Mouse (Mus musculus) hindbrain, embryonic 14.5 days (tissue): ENCODE measurements at regions not wholly inside any gene's neighbourhood (a gene's known extent, or its start where the extent isn't known, plus 50 kb on each side); places are given as distances from the start of the nearest gene placed in this dataset.

ENCODE experiments used
- ATAC-seq: fragments of 200-750 bp; cut with Nextera tagmentation; 2 replicates; pipeline ENCODE4 v1.8.0; 2017; ENCODE audit warnings: moderate number of reproducible peaks, mild to moderate bottlenecking, moderate TSS enrichment, moderate library complexity; ENCODE audit not compliant: low FRiP score
- DNase-seq: peaks from one replicate; pipeline ENCODE4 v3.0.0-alpha.2; 2015; ENCODE audit warnings: low spot score
- H3K27ac ChIP-seq: fragments of 300-500 bp; sonication (generic); 2 replicates; pipeline ENCODE4 v1.5.1; 2014; ENCODE audit warnings: mild to moderate bottlenecking, moderate library complexity
- H3K27me3 ChIP-seq: fragments of 300-500 bp; sonication (generic); 2 replicates; pipeline ENCODE4 v1.6.1; 2014; ENCODE audit warnings: mild to moderate bottlenecking, low read length, mixed read lengths; ENCODE audit not compliant: control insufficient read depth, insufficient read depth
- H3K36me3 ChIP-seq: fragments of 300-500 bp; sonication (generic); replicated peaks from 2 replicates; pipeline ENCODE4 v1.6.1; 2014; ENCODE audit not compliant: control insufficient read depth, insufficient read depth
- H3K4me1 ChIP-seq: fragments of 300-500 bp; sonication (generic); replicated peaks from 2 replicates; pipeline ENCODE4 v1.6.1; 2014; ENCODE audit warnings: antibody characterized with exemption, low read length, mixed read lengths; ENCODE audit not compliant: control insufficient read depth, insufficient read depth
- H3K4me2 ChIP-seq: fragments of 300-500 bp; sonication (generic); replicated peaks from 2 replicates; pipeline ENCODE4 v1.6.1; 2014; ENCODE audit warnings: mild to moderate bottlenecking, moderate library complexity
- H3K4me3 ChIP-seq: fragments of 300-500 bp; sonication (generic); replicated peaks from 2 replicates; pipeline ENCODE4 v1.5.1; 2014; ENCODE audit warnings: mild to moderate bottlenecking, low read length
- H3K9ac ChIP-seq: fragments of 300-500 bp; sonication (generic); 2 replicates; pipeline ENCODE4 v1.6.1; 2014
- H3K9me3 ChIP-seq: fragments of 300-500 bp; sonication (generic); 2 replicates; pipeline ENCODE4 v1.6.1; 2016; ENCODE audit warnings: low read length; ENCODE audit not compliant: control insufficient read depth
- WGBS: fragments of 180-500 bp; shearing (Covaris S2); extraction: QIAGEN DNeasy Blood & Tissue Kit; methylation state at CpG from one replicate; pipeline ENCODE4 v1.1.7; 2014; 5-methylcytosine and 5-hydroxymethylcytosine counted together

- 0 out of 2 replicates have a peak, but pooled peaks have one; percentile 28 for ATAC-seq
- no peak overlapping the region for H3K4me2 ChIP-seq
- no peaks in the 10 kb centered on the region for H3K9me3 ChIP-seq
- no peaks in the 10 kb centered on the region for H3K27me3 ChIP-seq
- no peak overlapping the region for H3K4me3 ChIP-seq
- no peak for DNase-seq
- H3K27ac ChIP-seq: 0 out of 2 replicates have a peak overlapping the region, but pooled peaks have one; percentile 9
- no peak overlapping the region for H3K9ac ChIP-seq
- 60% methylated on average over 6 of the region's 6 CpGs for WGBS
- H3K36me3 ChIP-seq: no peaks in the 10 kb centered on the region
- H3K4me1 ChIP-seq: 0 out of 2 replicates have a peak, but pooled peaks cover 8% of the 10 kb centered on the region
These were observed 177.2 kb downstream of the Plod2 start for GRCm38 (mm10) chr9:92719251-92719650.

- WGBS: 80% methylated on average over 1 of the region's 1 CpGs
- Histone ChIP-seq H3K4me3 (no peak overlapping the region), H3K4me2 (no peak overlapping the region), H3K9ac (no peak overlapping the region), H3K36me3 (no peaks in the 10 kb centered on the region), H3K9me3 (no peaks in the 10 kb centered on the region), H3K27me3 (no peaks in the 10 kb centered on the region), H3K4me1 (no peaks in the 10 kb centered on the region), H3K27ac (no peak overlapping the region)
- ATAC-seq: no peak
- no peak for DNase-seq
These were observed 186.8 kb downstream of the Plod2 start for GRCm38 (mm10) chr9:92728864-92729263.

GRCm38 (mm10) chr9:92731396-92731795 lies 189.4 kb downstream of the Plod2 start:
- Histone ChIP-seq H3K4me2 (no peak overlapping the region), H3K4me3 (no peak overlapping the region), H3K27me3 (no peaks in the 10 kb centered on the region), H3K27ac (no peak overlapping the region), H3K9me3 (no peaks in the 10 kb centered on the region), H3K36me3 (no peaks in the 10 kb centered on the region), H3K9ac (no peak overlapping the region), H3K4me1 (no peaks in the 10 kb centered on the region)
- 84% methylated on average over 3 of the region's 3 CpGs for WGBS
- ATAC-seq (no peak), DNase-seq (no peak)

- no peak overlapping the region for H3K4me2 ChIP-seq
- no peak overlapping the region for H3K9ac ChIP-seq
- H3K4me3 ChIP-seq: no peak overlapping the region
- H3K27ac ChIP-seq: no peak overlapping the region
- no peaks in the 10 kb centered on the region for H3K36me3 ChIP-seq
- H3K27me3 ChIP-seq: no peaks in the 10 kb centered on the region
- DNase-seq (no peak), ATAC-seq (no peak)
- no peaks in the 10 kb centered on the region for H3K4me1 ChIP-seq
- no peaks in the 10 kb centered on the region for H3K9me3 ChIP-seq
These were observed 225.5 kb downstream of the Plod2 start for GRCm38 (mm10) chr9:92767532-92767931.

GRCm38 (mm10) chr9:92768432-92768831 lies 226.4 kb downstream of the Plod2 start:
- no peaks in the 10 kb centered on the region for H3K36me3 ChIP-seq
- no peak overlapping the region for H3K27ac ChIP-seq
- H3K4me3 ChIP-seq: no peak overlapping the region
- no peak overlapping the region for H3K4me2 ChIP-seq
- DNase-seq (no peak), ATAC-seq (no peak)
- H3K4me1 ChIP-seq: no peaks in the 10 kb centered on the region
- 81% methylated on average over 3 of the region's 3 CpGs for WGBS
- no peak overlapping the region for H3K9ac ChIP-seq
- no peaks in the 10 kb centered on the region for H3K9me3 ChIP-seq
- H3K27me3 ChIP-seq: no peaks in the 10 kb centered on the region

- ATAC-seq (no peak), DNase-seq (no peak)
- whole genome bisulfite sequencing: 65% methylated on average over 2 of the region's 2 CpGs
These were observed 227.5 kb downstream of the Plod2 start for GRCm38 (mm10) chr9:92769528-92769927.

GRCm38 (mm10) chr9:92771002-92771401 lies 229.0 kb downstream of the Plod2 start:
- Histone ChIP-seq H3K4me1 (no peaks in the 10 kb centered on the region), H3K4me2 (no peak overlapping the region), H3K9ac (no peak overlapping the region), H3K4me3 (no peak overlapping the region), H3K9me3 (no peaks in the 10 kb centered on the region), H3K36me3 (no peaks in the 10 kb centered on the region), H3K27ac (no peak overlapping the region), H3K27me3 (no peaks in the 10 kb centered on the region)
- WGBS: 76% methylated on average over 2 of the region's 2 CpGs
- ATAC-seq (no peak), DNase-seq (no peak)

More at GRCm38 (mm10) chr9:92769528-92769927, 227.5 kb downstream of the Plod2 start:
- no peak overlapping the region for H3K4me2 ChIP-seq
- H3K27ac ChIP-seq: no peak overlapping the region
- H3K36me3 ChIP-seq: no peaks in the 10 kb centered on the region
- H3K4me1 ChIP-seq: no peaks in the 10 kb centered on the region
- H3K4me3 ChIP-seq: no peak overlapping the region
- no peaks in the 10 kb centered on the region for H3K9me3 ChIP-seq
- H3K27me3 ChIP-seq: no peaks in the 10 kb centered on the region
- H3K9ac ChIP-seq: no peak overlapping the region

GRCm38 (mm10) chr9:92771716-92772115 lies 229.7 kb downstream of the Plod2 start:
- Histone ChIP-seq H3K4me1 (no peaks in the 10 kb centered on the region), H3K27me3 (no peaks in the 10 kb centered on the region), H3K4me2 (no peak overlapping the region), H3K9ac (no peak overlapping the region), H3K27ac (no peak overlapping the region), H3K9me3 (no peaks in the 10 kb centered on the region), H3K4me3 (no peak overlapping the region), H3K36me3 (no peaks in the 10 kb centered on the region)
- ATAC-seq (no peak), DNase-seq (no peak)
- 86% methylated on average over 3 of the region's 3 CpGs for WGBS

- Histone ChIP-seq H3K27me3 (no peaks in the 10 kb centered on the region), H3K9ac (no peak overlapping the region), H3K4me3 (no peak overlapping the region), H3K4me2 (no peak overlapping the region), H3K4me1 (no peaks in the 10 kb centered on the region), H3K36me3 (no peaks in the 10 kb centered on the region), H3K9me3 (no peaks in the 10 kb centered on the region), H3K27ac (no peak overlapping the region)
- DNase-seq (no peak), ATAC-seq (no peak)
These were observed 241.0 kb downstream of the Plod2 start for GRCm38 (mm10) chr9:92782922-92783454.

- ATAC-seq (no peak), DNase-seq (no peak)
- Histone ChIP-seq H3K4me1 (no peaks in the 10 kb centered on the region), H3K27me3 (no peaks in the 10 kb centered on the region), H3K9me3 (no peaks in the 10 kb centered on the region), H3K4me3 (no peak overlapping the region), H3K9ac (no peak overlapping the region), H3K36me3 (no peaks in the 10 kb centered on the region), H3K27ac (no peak overlapping the region), H3K4me2 (no peak overlapping the region)
- WGBS: 64% methylated on average over 1 of the region's 1 CpGs
These were observed 257.7 kb downstream of the Plod2 start for GRCm38 (mm10) chr9:92799695-92800094.
